Comparison of ENCODE assay signal across 21 mouse cellular contexts in the genomic region with DNA sequence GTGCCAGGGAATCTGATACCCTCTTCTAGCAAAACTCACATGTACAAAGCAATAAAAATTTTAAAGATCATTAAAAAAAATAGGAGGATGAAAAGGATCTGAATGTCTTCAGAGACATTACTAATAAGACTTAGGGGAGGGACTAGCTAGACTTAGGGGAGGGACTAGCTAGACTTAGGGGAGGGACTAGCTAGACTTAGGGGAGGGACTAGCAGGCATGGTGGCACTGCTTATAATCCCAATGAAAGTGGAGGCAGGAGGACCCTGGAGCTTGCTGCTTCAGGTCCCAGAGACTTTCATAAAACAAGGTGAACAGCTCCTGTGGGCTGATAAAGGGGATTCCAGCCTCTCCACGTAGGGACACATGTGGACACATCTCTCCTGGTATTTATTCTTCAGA. TPM values are rescaled to one million over a fixed set of nuclear protein-coding genes. Genes with fewer than 3 reads are reported as not detected.
DNase-seq lines count a peak whose midpoint lies in the region; ATAC-seq and TF ChIP-seq lines count a peak whose summit lies in the region.
"Had no signal": no experiment of that assay in that cellular context is flagged by ENCODE, and none has a peak within 500 bp of the region (broad histone marks: within the 10 kb centered on the region; RNA-seq: fewer than 3 reads in every experiment).

No protein-coding gene starts in this region.

- no peaks in the 10 kb centered on the region for H3K27me3 ChIP-seq in liver, embryonic 14.5 days (ENCODE audit: control insufficient read depth, insufficient read depth, low read length)
- H3K27me3 ChIP-seq in liver, postnatal 0 days (ENCODE audit: insufficient read depth, low read length): no peaks in the 10 kb centered on the region
- H3K27me3 ChIP-seq: limb, embryonic 13.5 days; lung, embryonic 15.5 days; stomach, embryonic 15.5 days had no signal

- TF ChIP-seq EP300 in liver, embryonic 14.5 days (IDR thresholded peaks at IDR 0.05; ENCODE audit: low read depth): no peak
- TF ChIP-seq EP300 in liver, postnatal 0 days (IDR thresholded peaks at IDR 0.05; ENCODE audit: low read depth): no peak

- 0 out of 2 replicates have a peak overlapping the region, but pooled peaks have one; percentile 18 for H3K9ac ChIP-seq in liver, embryonic 14.5 days (replicated peaks)
- no peak overlapping the region for H3K9ac ChIP-seq in liver, postnatal 0 days (replicated peaks)
- H3K9ac ChIP-seq: lung, embryonic 15.5 days; stomach, embryonic 15.5 days had no signal

- H3K4me3 ChIP-seq in liver, embryonic 14.5 days (ENCODE audit: insufficient read depth in 1 of 2, low read depth in 2 of 2, low read length in 2 of 2): no peak overlapping the region
- H3K4me3 ChIP-seq in liver, postnatal 0 days (ENCODE audit: low read depth, low read length): no peak overlapping the region
- H3K4me3 ChIP-seq: heart, embryonic 10.5 days; limb, embryonic 13.5 days; lung, embryonic 15.5 days; stomach, embryonic 15.5 days had no signal

- no peak for ATAC-seq in liver, embryonic 14.5 days (ENCODE audit: insufficient read depth)
- no peak for ATAC-seq in liver, postnatal 0 days
- ATAC-seq: hindbrain, embryonic 16.5 days; midbrain, embryonic 16.5 days had no signal

- 58% methylated on average over 1 of the region's 1 CpGs for WGBS in liver, embryonic 14.5 days (ENCODE audit: insufficient replicate concordance)
- 54% methylated on average over 1 of the region's 1 CpGs for WGBS in liver, postnatal 0 days (ENCODE audit: insufficient replicate concordance)

- peak overlapping the region; percentile 84 for H3K4me2 ChIP-seq in liver, embryonic 14.5 days (ENCODE audit: low read depth)
- H3K4me2 ChIP-seq in liver, postnatal 0 days (ENCODE audit: low read depth, low read length): no peak overlapping the region
- H3K4me2 ChIP-seq: lung, embryonic 15.5 days had no signal

- no peak for TF ChIP-seq CTCF in liver, embryonic 14.5 days (IDR thresholded peaks at IDR 0.05; ENCODE audit: low read depth)
- TF ChIP-seq CTCF in liver, postnatal 0 days (IDR thresholded peaks at IDR 0.05; ENCODE audit: low read depth): no peak

- peaks cover 2% of the 10 kb centered on the region; the same call in 1 of the 2 replicates for H3K36me3 ChIP-seq in liver, embryonic 14.5 days (replicated peaks; ENCODE audit: control insufficient read depth, insufficient read depth, low read depth)
- no peaks in the 10 kb centered on the region for H3K36me3 ChIP-seq in liver, postnatal 0 days (replicated peaks; ENCODE audit: insufficient read depth, low read length)
- H3K36me3 ChIP-seq: heart, embryonic 10.5 days; limb, embryonic 13.5 days; lung, embryonic 15.5 days; stomach, embryonic 15.5 days had no signal

- H3K4me1 ChIP-seq in liver, embryonic 14.5 days (replicated peaks; ENCODE audit: control insufficient read depth in 2 of 2, insufficient read depth in 2 of 2, low read length in 1 of 2): peaks cover 25 to 32% of the 10 kb centered on the region in 2 experiments
- H3K4me1 ChIP-seq in liver, postnatal 0 days (ENCODE audit: insufficient read depth): peaks cover 37% of the 10 kb centered on the region

- H3K27ac ChIP-seq in liver, embryonic 14.5 days: no peak overlapping the region
- no peak overlapping the region for H3K27ac ChIP-seq in liver, postnatal 0 days (ENCODE audit: low read depth)
- H3K27ac ChIP-seq: heart, embryonic 10.5 days; limb, embryonic 13.5 days; lung, embryonic 15.5 days; stomach, embryonic 15.5 days had no signal

- peak; percentile 15 for DNase-seq in cerebellum, adult 9-10 months
- no peak for DNase-seq in cerebellum, adult 9-11 months
- DNase-seq in liver, embryonic 14.5 days (ENCODE audit: low read depth in 3 of 3, low spot score in 3 of 3): peak in 1 of 3 experiments; percentile 17
- no peak for DNase-seq in liver, postnatal 0 days
- DNase-seq in ZHBTc4 (ENCODE audit: low read depth, low spot score): peak; percentile 53
- DNase-seq in urinary bladder, adult 2 months (ENCODE audit: low spot score): no peak
- DNase-seq in ovary, postnatal 10 days (ENCODE audit: low spot score): no peak
- DNase-seq in heart, postnatal 4 days: no peak
- DNase-seq: adrenal gland, postnatal 14 days; gastrocnemius, postnatal 10 days; heart, postnatal 14 days; kidney, adult 2 months; kidney, postnatal 14 days; layer of hippocampus, adult 9-11 months; thymus, adult 2 months had no signal

- no peaks in the 10 kb centered on the region for H3K9me3 ChIP-seq in liver, embryonic 14.5 days (ENCODE audit: control insufficient read depth, low read length)
- H3K9me3 ChIP-seq in liver, postnatal 0 days (ENCODE audit: low read length): no peaks in the 10 kb centered on the region
- H3K9me3 ChIP-seq: heart, embryonic 10.5 days; limb, embryonic 13.5 days; lung, embryonic 15.5 days; stomach, embryonic 15.5 days had no signal

RNA-seq across cellular contexts. Expression of a gene that starts 3.1 kb away (rescaled TPM):
- polyA plus RNA-seq in liver, embryonic 14.5 days (2012; rRNA removed): 18.7 and 29.1 TPM in 2 replicates
- 89.2 and 94.8 TPM in 2 replicates for polyA plus RNA-seq in liver, embryonic 14.5 days (2014; fragmentation: Nextera tagmentation; extraction: Ambion mirVana)
- 36.1 and 42.3 TPM in 2 replicates for polyA plus RNA-seq in liver, postnatal 0 days (2015; fragmentation: Nextera tagmentation; extraction: Ambion mirVana)
- polyA plus RNA-seq in urinary bladder, adult 2 months (2012; rRNA removed): 57.3 and 59.2 TPM in 2 replicates
- 10 to 100 TPM; 55.7 to 56.3 TPM for total RNA-seq in heart, postnatal 4 days (2021)

RNA-seq across cellular contexts. Expression of a gene that starts 28.3 kb away (rescaled TPM):
- polyA plus RNA-seq in liver, embryonic 14.5 days (2012; rRNA removed): 3.5 and 3.6 TPM in 2 replicates
- polyA plus RNA-seq in liver, embryonic 14.5 days (2014; fragmentation: Nextera tagmentation; extraction: Ambion mirVana): 5.1 and 5.4 TPM in 2 replicates
- polyA plus RNA-seq in liver, postnatal 0 days (2015; fragmentation: Nextera tagmentation; extraction: Ambion mirVana): 15.2 and 19.6 TPM in 2 replicates
- polyA plus RNA-seq in urinary bladder, adult 2 months (2012; rRNA removed): 17.8 and 20.3 TPM in 2 replicates
- 10 to 100 TPM; 28.3 to 29.2 TPM for total RNA-seq in heart, postnatal 4 days (2021)

Comparison
In these comparisons a context has a peak if more than half of its experiments do, and no peak if none do; other contexts are left out.
1. DNase-seq: peak in cerebellum, adult 9-10 months (single experiment) and ZHBTc4 (single experiment); none in cerebellum, adult 9-11 months (single experiment), liver, postnatal 0 days (single experiment), urinary bladder, adult 2 months (single experiment), ovary, postnatal 10 days (single experiment) and heart, postnatal 4 days (single experiment).